Mouse (Mus musculus) forebrain, postnatal 0 days (tissue): ENCODE measurements around the gene Cmtm4. TPM values are rescaled to one million over a fixed set of nuclear protein-coding genes. Genes with fewer than 3 reads are reported as not detected.

Experiments
- ATAC-seq: fragments of 200-750 bp; cut with Nextera tagmentation; 2 replicates; pipeline ENCODE4 v1.8.0; 2017; ENCODE audit warnings: mild to moderate bottlenecking, moderate library complexity
- DNase-seq: peaks from one replicate; pipeline ENCODE4 v3.0.0-alpha.2; 2015
- H3K27ac ChIP-seq: fragments of 300-500 bp; sonication (generic); 2 replicates; pipeline ENCODE4 v1.5.1; 2014; ENCODE audit warnings: low read depth, mild to moderate bottlenecking, antibody characterized with exemption, low read length, moderate library complexity, mixed read lengths
- H3K27me3 ChIP-seq: fragments of 300-500 bp; sonication (generic); 2 replicates; pipeline ENCODE4 v1.6.1; 2014; ENCODE audit warnings: mild to moderate bottlenecking, low read length, mixed read lengths; ENCODE audit not compliant: insufficient read depth
- H3K36me3 ChIP-seq: fragments of 300-500 bp; sonication (generic); 2 replicates; pipeline ENCODE4 v1.6.1; 2014; ENCODE audit warnings: mild to moderate bottlenecking, moderate library complexity; ENCODE audit not compliant: insufficient read depth
- H3K4me1 ChIP-seq: fragments of 300-500 bp; sonication (generic); 2 replicates; pipeline ENCODE4 v1.6.1; 2014; ENCODE audit warnings: antibody characterized with exemption; ENCODE audit not compliant: insufficient read depth
- H3K4me2 ChIP-seq: fragments of 300-500 bp; sonication (generic); 2 replicates; pipeline ENCODE4 v1.6.1; 2014; ENCODE audit warnings: low read depth, mild to moderate bottlenecking, moderate library complexity
- H3K4me3 ChIP-seq: fragments of 300-500 bp; sonication (generic); 2 replicates; pipeline ENCODE4 v1.5.1; 2014; ENCODE audit warnings: low read depth, low read length, mixed read lengths
- H3K9ac ChIP-seq: fragments of 300-500 bp; sonication (generic); 2 replicates; pipeline ENCODE4 v1.6.1; 2014; ENCODE audit warnings: mild to moderate bottlenecking
- H3K9me3 ChIP-seq: fragments of 300-500 bp; sonication (generic); 2 replicates; pipeline ENCODE4 v1.6.1; 2016; ENCODE audit warnings: low read length
- CTCF ChIP-seq: sonication (generic); IDR thresholded peaks from 2 replicates; pipeline ENCODE4 v1.5.1; 2016; ENCODE audit warnings: antibody characterized with exemption, control low read depth, low read depth
- WGBS: fragments of 180-500 bp; shearing (Covaris S2); extraction: QIAGEN DNeasy Blood & Tissue Kit; methylation state at CpG from one replicate; pipeline ENCODE4 v1.1.7; 2014; 5-methylcytosine and 5-hydroxymethylcytosine counted together
- polyA plus RNA-seq: library from polyadenylated mRNA; unstranded; fragments of >200 nt; fragmentation: Nextera tagmentation; extraction: Ambion mirVana; gene quantifications from 2 replicates; pipeline ENCODE4 v1.2.1, GENCODE M21; 2015
- total RNA-seq: library from RNA; depleted of rRNA; stranded (reverse); fragments of >200 nt; gene quantifications from 2 replicates; pipeline ENCODE4 v1.2.3, GENCODE M21; 2014

The Cmtm4 gene
- total and polyA plus RNA-seq, 2 experiments from 2014 or later: 2.3 to 35.1 TPM

DNA sequence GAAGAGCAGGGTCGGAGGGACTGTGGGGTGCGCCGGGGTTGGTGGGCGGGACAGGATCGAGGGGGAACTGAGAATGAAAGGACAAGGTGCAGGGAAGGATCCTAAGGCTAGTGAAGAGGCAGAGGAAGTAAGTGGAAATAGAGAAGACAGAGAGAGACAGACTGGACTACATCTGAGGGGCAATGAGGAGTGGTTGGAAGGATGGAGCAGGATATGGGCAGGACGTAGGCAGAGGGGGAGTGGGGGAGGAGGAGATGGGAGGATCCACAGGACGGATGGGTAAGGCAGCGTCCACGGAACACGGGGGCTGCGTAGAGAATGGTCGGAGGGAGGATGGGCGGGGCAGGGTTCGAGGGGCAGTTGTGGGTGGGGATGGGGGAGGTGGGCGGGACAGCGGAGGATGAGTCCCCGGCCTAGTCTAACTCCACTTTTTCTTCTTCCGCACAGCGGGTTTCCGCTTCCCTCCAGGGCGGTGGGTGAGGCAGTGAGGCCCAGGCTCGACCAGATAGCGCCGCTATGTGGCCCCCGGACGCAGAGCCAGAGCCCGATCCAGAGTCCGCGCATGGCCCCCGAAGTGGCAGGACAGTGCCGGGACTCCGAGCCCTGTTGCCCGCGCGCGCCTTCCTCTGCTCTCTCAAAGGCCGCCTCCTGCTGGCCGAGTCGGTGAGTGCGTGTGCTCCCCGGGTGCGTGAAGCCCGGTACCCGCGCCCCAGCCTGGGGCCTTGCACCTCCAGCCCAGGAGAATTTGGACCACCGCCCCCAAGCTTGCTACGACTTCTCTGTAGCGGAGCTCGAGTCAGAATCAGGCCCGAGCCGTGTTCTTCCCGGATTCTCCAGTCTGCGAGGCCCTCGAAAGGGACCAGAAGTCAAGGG is 55.1 kb downstream of the Cmtm4 start:
- TF ChIP-seq CTCF: peak; percentile 76
- peak overlapping the region; percentile 71 for H3K27ac ChIP-seq
- no peaks in the 10 kb centered on the region for H3K4me1 ChIP-seq
- WGBS: 1% methylated on average over 54 of the region's 54 CpGs
- H3K4me2 ChIP-seq: peak overlapping the region; percentile 96
- H3K4me3 ChIP-seq: peak overlapping the region; percentile 59
- ATAC-seq (peak; percentile 79), DNase-seq (peak; percentile 71)
- H3K9me3 ChIP-seq: no peaks in the 10 kb centered on the region
- H3K27me3 ChIP-seq: no peaks in the 10 kb centered on the region
- peak overlapping the region; percentile 73 for H3K9ac ChIP-seq
- no peaks in the 10 kb centered on the region; the same call in 1 of the 2 replicates for H3K36me3 ChIP-seq

DNA sequence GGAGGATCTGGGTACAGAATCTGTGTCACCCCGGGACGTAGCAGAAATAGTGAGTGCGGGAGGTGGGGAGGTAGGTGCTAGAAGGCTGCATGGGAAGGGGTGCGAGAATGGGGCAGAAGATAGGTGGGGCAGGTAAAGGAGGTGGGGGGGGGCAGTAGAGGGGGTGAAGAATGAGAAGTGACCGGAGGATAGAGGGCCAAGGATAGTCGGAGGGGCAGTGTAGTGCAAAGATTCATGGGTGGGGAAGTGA is 55.7 kb downstream of the Cmtm4 start:
- Histone ChIP-seq H3K9me3 (no peaks in the 10 kb centered on the region), H3K4me3 (peak overlapping the region; percentile 59), H3K4me2 (peak overlapping the region; percentile 96), H3K27me3 (no peaks in the 10 kb centered on the region), H3K27ac (peak overlapping the region; percentile 45; the same call in 1 of the 2 replicates), H3K36me3 (no peaks in the 10 kb centered on the region), H3K9ac (peak overlapping the region; percentile 73), H3K4me1 (no peaks in the 10 kb centered on the region)
- no peak for TF ChIP-seq CTCF
- DNase-seq (no peak), ATAC-seq (no peak)
- 1% methylated on average over 6 of the region's 6 CpGs for WGBS

DNA sequence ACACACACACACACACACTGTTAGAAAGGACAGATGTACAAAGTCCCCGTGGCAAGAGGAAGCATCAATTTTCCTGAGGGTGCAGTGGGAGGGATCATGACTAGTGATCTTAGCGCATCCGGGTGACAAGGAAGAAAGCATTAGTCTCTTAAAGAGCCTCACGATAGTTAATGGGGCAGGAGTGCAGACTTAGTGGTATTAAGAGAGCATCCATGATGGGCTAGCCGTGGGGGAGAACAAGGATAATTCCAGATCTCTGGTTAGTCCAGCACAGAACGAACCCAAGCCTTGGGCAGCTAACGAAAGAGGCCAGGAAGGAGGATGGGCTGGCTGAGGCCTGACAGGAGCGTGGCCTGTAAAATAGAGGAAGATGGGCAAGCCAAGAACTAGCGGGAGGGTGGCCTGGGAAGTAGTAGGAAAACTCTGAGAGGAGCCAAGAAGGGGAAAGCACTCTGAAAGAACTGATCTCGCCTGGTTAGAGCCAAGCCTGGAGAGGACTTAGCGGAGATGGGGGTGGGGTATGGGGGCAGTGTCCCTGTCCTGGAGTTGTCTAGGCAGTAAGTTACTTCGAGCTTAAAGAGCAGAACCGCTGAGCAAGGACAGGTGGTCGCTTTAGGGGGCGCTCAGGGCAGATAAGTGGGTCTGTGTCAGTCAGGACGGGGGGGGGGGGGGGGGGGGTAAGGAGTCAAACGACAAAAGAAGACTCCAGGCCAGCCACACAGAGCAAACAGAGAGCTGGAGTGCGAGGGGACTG is 56.2 kb downstream of the Cmtm4 start, which contains the start of gene Cmtm3:
Gene Cmtm3 (plus strand): TSS at position 182 of the 754 bp plus-strand sequence.
- peak within 1 kb of the TSS; percentile 96 for H3K4me2 ChIP-seq
- DNase-seq (no peak), ATAC-seq (no peak)
- H3K9ac ChIP-seq: peak within 1 kb of the TSS; percentile 73
- no peaks in the 10 kb centered on the region for H3K36me3 ChIP-seq
- no peaks in the 10 kb centered on the region for H3K27me3 ChIP-seq
- H3K9me3 ChIP-seq: no peaks in the 10 kb centered on the region
- H3K4me1 ChIP-seq: no peaks in the 10 kb centered on the region
- H3K27ac ChIP-seq: peak within 1 kb of the TSS; percentile 45; the same call in 1 of the 2 replicates
- H3K4me3 ChIP-seq: peak within 1 kb of the TSS; percentile 59
- no peak for TF ChIP-seq CTCF
- WGBS: 17% methylated on average over 17 of the region's 18 CpGs

DNA sequence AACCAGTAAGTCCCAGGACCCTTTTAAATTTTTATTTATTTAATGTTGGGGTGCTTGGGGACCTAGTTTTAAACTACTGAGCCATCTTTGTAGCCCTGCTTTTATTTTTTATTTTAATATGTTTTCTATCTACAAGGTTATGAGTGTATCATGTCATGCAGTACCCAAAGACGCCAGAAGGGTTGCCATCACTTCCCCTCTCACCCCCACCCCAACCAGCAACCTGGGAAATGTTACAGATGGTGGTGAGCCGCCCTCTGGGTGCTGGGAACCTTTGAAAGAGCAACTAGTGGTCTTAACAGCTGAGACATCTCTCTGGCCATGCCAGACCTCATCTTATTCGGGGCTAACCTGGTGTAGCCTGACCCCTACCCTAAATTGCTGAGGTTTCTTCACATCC is 57.7 kb downstream of the Cmtm4 start:
- H3K4me3 ChIP-seq: no peak overlapping the region
- H3K36me3 ChIP-seq: no peaks in the 10 kb centered on the region
- DNase-seq (no peak), ATAC-seq (no peak)
- whole genome bisulfite sequencing: 60% methylated on average over 3 of the region's 3 CpGs
- no peak for TF ChIP-seq CTCF
- H3K9ac ChIP-seq: no peak overlapping the region
- H3K4me1 ChIP-seq: no peaks in the 10 kb centered on the region
- H3K4me2 ChIP-seq: no peak overlapping the region
- H3K9me3 ChIP-seq: no peaks in the 10 kb centered on the region
- H3K27me3 ChIP-seq: no peaks in the 10 kb centered on the region
- H3K27ac ChIP-seq: no peak overlapping the region

DNA sequence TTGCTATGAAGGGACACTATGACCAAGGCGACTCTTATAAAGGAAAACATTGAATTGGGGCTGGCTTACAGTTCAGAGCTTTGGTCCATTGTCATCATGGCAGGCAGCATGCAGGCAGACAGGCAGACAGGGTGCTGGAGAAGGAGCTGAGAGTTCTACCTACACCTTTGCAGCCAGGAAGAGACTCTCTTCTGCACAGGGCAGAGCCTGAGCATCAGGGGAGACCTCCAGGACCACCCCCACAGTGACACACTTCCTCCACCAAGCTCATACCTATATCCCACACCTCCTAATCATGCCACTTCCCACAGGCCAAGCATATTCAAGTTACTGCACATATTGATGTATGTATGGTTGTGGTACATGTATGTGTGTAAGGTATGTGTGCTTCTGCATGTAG is 58.8 kb downstream of the Cmtm4 start:
- Histone ChIP-seq H3K4me2 (no peak overlapping the region), H3K27me3 (no peaks in the 10 kb centered on the region), H3K9ac (no peak overlapping the region), H3K4me1 (no peaks in the 10 kb centered on the region), H3K36me3 (no peaks in the 10 kb centered on the region), H3K9me3 (no peaks in the 10 kb centered on the region), H3K27ac (no peak overlapping the region), H3K4me3 (no peak overlapping the region)
- 76% methylated on average over 1 of the region's 1 CpGs for WGBS
- DNase-seq (no peak), ATAC-seq (no peak)
- TF ChIP-seq CTCF: no peak

DNA sequence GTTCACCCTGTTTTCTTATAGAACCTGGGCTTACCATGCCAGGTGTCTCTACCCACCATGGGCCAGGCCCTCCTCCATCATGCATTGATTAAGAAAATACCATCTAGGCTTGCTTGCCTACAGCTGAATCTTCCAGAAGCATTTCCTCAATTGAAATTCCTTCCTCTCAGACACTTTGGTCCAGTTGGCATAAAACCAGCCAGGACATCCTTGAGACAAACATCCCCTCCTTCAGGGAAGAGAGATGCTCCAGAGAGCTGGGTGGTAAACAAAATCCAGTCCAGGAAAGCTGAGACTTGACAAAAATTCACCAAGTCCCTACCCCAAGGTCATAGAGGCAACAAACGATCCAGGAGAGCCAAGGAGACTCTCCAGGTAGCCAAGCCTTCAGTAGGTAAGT is 61.4 kb downstream of the Cmtm4 start:
- Histone ChIP-seq H3K36me3 (no peaks in the 10 kb centered on the region), H3K27ac (no peak overlapping the region), H3K4me2 (no peak overlapping the region), H3K9me3 (no peaks in the 10 kb centered on the region), H3K9ac (no peak overlapping the region), H3K4me1 (no peaks in the 10 kb centered on the region), H3K27me3 (no peaks in the 10 kb centered on the region), H3K4me3 (no peak overlapping the region)
- DNase-seq: no peak
- ATAC-seq: no peak
- WGBS: 90% methylated on average over 1 of the region's 1 CpGs
- no peak for TF ChIP-seq CTCF

DNA sequence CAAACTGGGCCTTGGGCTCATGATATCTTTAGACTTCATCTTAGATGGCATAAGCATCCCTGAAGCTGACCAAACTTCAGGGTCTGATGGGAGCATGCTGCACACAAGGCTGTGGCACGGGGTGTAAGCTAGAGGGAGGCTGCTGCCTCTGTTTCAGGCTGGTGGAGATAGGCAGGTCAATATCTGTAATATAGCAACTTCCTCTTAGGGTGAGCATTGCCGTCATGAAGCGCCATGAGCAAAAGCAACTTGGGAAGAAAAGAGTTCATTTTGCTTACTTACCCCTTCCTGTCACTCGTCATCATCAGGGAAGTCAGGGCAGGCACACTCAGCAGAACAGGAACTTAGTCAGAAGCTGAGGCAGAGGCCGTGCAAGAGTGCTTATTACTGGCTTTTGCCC is 61.8 kb downstream of the Cmtm4 start:
- Histone ChIP-seq H3K9ac (no peak overlapping the region), H3K4me3 (no peak overlapping the region), H3K4me2 (no peak overlapping the region), H3K4me1 (no peaks in the 10 kb centered on the region), H3K27me3 (no peaks in the 10 kb centered on the region), H3K27ac (no peak overlapping the region), H3K9me3 (no peaks in the 10 kb centered on the region), H3K36me3 (no peaks in the 10 kb centered on the region)
- no peak for DNase-seq
- 75% methylated on average over 5 of the region's 5 CpGs for WGBS
- ATAC-seq: no peak
- TF ChIP-seq CTCF: no peak
